Mouse (Mus musculus): ENCODE measurements at regions not wholly inside any gene's neighbourhood (a gene's known extent, or its start where the extent isn't known, plus 50 kb on each side); places are given as distances from the start of the nearest gene placed in this dataset.
"Not testable (repeated sequence)": the region's sequence is repeated elsewhere in the genome, so short reads cannot be mapped to it uniquely, and the experiment has no call there.

- peak; percentile 5 for DNase-seq (ENCODE audit: low read depth, low spot score)
These were observed 164.3 kb downstream of the Sdhaf3 start for GRCm38 (mm10) chr6:7120136-7120535.

GRCm38 (mm10) chr6:7133042-7133441, 177.2 kb downstream of the Sdhaf3 start:
- DNase-seq (ENCODE audit: low read depth, low spot score): no peak

GRCm38 (mm10) chr6:7134062-7134461, 178.3 kb downstream of the Sdhaf3 start:
- no peak for DNase-seq (ENCODE audit: low read depth, low spot score)

GRCm38 (mm10) chr6:7134888-7135287, 179.1 kb downstream of the Sdhaf3 start:
- no peak for DNase-seq (ENCODE audit: low read depth, low spot score)

GRCm38 (mm10) chr6:7181711-7182110, 225.9 kb downstream of the Sdhaf3 start:
- no peak for DNase-seq (ENCODE audit: low read depth, low spot score)

- no peak for DNase-seq (ENCODE audit: low read depth, low spot score)
These were observed 243.3 kb downstream of the Sdhaf3 start for GRCm38 (mm10) chr6:7199046-7199599.

GRCm38 (mm10) chr6:7215880-7216279, 260.1 kb downstream of the Sdhaf3 start:
- no peak for DNase-seq (ENCODE audit: low read depth, low spot score)

- DNase-seq (ENCODE audit: low read depth, low spot score): no peak
These were observed 296.5 kb downstream of the Sdhaf3 start for GRCm38 (mm10) chr6:7252286-7252685.

GRCm38 (mm10) chr6:7277431-7277830, 277.2 kb upstream of the Tac1 start:
- DNase-seq (ENCODE audit: low read depth, low spot score): no peak

- no peak for DNase-seq (ENCODE audit: low read depth, low spot score)
These were observed 247.7 kb upstream of the Tac1 start for GRCm38 (mm10) chr6:7306956-7307355.

- no peak for DNase-seq (ENCODE audit: low read depth, low spot score)
These were observed 241.2 kb upstream of the Tac1 start for GRCm38 (mm10) chr6:7313496-7313895.

GRCm38 (mm10) chr6:7326974-7327373, 227.7 kb upstream of the Tac1 start:
- DNase-seq (ENCODE audit: low read depth, low spot score): no peak

GRCm38 (mm10) chr6:7356634-7357033, 198.0 kb upstream of the Tac1 start:
- no peak for DNase-seq (ENCODE audit: low read depth, low spot score)

GRCm38 (mm10) chr6:7367166-7367565, 187.5 kb upstream of the Tac1 start:
- no peak for DNase-seq (ENCODE audit: low read depth, low spot score)

GRCm38 (mm10) chr6:7374629-7375028, 180.1 kb upstream of the Tac1 start:
- no peak for DNase-seq (ENCODE audit: low read depth, low spot score)

- no peak for DNase-seq (ENCODE audit: low read depth, low spot score)
These were observed 178.8 kb upstream of the Tac1 start for GRCm38 (mm10) chr6:7375851-7376250.

- no peak for DNase-seq (ENCODE audit: low read depth, low spot score)
These were observed 176.0 kb upstream of the Tac1 start for GRCm38 (mm10) chr6:7378651-7379050.

GRCm38 (mm10) chr6:7424731-7425130, 129.9 kb upstream of the Tac1 start:
- DNase-seq (ENCODE audit: low read depth, low spot score): no peak

- DNase-seq (ENCODE audit: low read depth, low spot score): no peak
These were observed 113.0 kb upstream of the Tac1 start for GRCm38 (mm10) chr6:7441725-7442124.

GRCm38 (mm10) chr6:7442286-7442685, 112.4 kb upstream of the Tac1 start:
- DNase-seq (ENCODE audit: low read depth, low spot score): not testable (repeated sequence)

GRCm38 (mm10) chr6:7455881-7456280, 98.8 kb upstream of the Tac1 start:
- DNase-seq (ENCODE audit: low read depth, low spot score): no peak

- DNase-seq (ENCODE audit: low read depth, low spot score): no peak
These were observed 90.8 kb upstream of the Tac1 start for GRCm38 (mm10) chr6:7463896-7464295.

GRCm38 (mm10) chr6:7464346-7464745, 90.3 kb upstream of the Tac1 start:
- DNase-seq (ENCODE audit: low read depth, low spot score): no peak

GRCm38 (mm10) chr6:7472366-7473026, 82.2 kb upstream of the Tac1 start:
- no peak for DNase-seq (ENCODE audit: low read depth, low spot score)
